Mouse (Mus musculus): Measurements from ENCODE around the gene Arid3b.

Gene Arid3b

GRCm38 (mm10) chr9:57775736-57776135 lies 60.9 kb downstream of the Arid3b start:
- DNase-seq (ENCODE audit: extremely low spot score), result no peak

- no peak for DNase-seq (ENCODE audit: extremely low spot score)
These were observed 61.6 kb downstream of the Arid3b start for GRCm38 (mm10) chr9:57775026-57775425.

- DNase-seq (ENCODE audit: extremely low spot score), result no peak
These were observed 62.4 kb downstream of the Arid3b start for GRCm38 (mm10) chr9:57774168-57774567.

GRCm38 (mm10) chr9:57773754-57774153 lies 62.8 kb downstream of the Arid3b start:
- peak; percentile 41 for DNase-seq (ENCODE audit: extremely low spot score)

GRCm38 (mm10) chr9:57770836-57771235 lies 65.8 kb downstream of the Arid3b start:
- DNase-seq (ENCODE audit: extremely low spot score), result no peak

GRCm38 (mm10) chr9:57770214-57770613 lies 66.4 kb downstream of the Arid3b start:
- no peak for DNase-seq (ENCODE audit: extremely low spot score)

- DNase-seq (ENCODE audit: extremely low spot score), result no peak
These were observed 67.0 kb downstream of the Arid3b start for GRCm38 (mm10) chr9:57769539-57770069.

- no peak for DNase-seq (ENCODE audit: extremely low spot score)
These were observed 69.4 kb downstream of the Arid3b start for GRCm38 (mm10) chr9:57767231-57767630.

GRCm38 (mm10) chr9:57766431-57766830 lies 70.2 kb downstream of the Arid3b start:
- DNase-seq (ENCODE audit: extremely low spot score), result no peak

GRCm38 (mm10) chr9:57765364-57766351 lies 70.9 kb downstream of the Arid3b start, which contains the start of gene Clk3:
TSS of gene Clk3 (minus strand) at chr9:57765860.
- DNase-seq (ENCODE audit: extremely low spot score), result peak; percentile 71

- peak; percentile 98 for DNase-seq (ENCODE audit: extremely low spot score)
These were observed 71.6 kb downstream of the Arid3b start for GRCm38 (mm10) chr9:57764974-57765363.

GRCm38 (mm10) chr9:57764147-57764973 lies 72.2 kb downstream of the Arid3b start:
- no peak for DNase-seq (ENCODE audit: extremely low spot score)

- DNase-seq (ENCODE audit: extremely low spot score), result no peak
These were observed 74.0 kb downstream of the Arid3b start for GRCm38 (mm10) chr9:57762563-57762991.

GRCm38 (mm10) chr9:57761563-57762551 lies 74.7 kb downstream of the Arid3b start:
- DNase-seq (ENCODE audit: extremely low spot score), result no peak

GRCm38 (mm10) chr9:57760416-57761146 lies 76.0 kb downstream of the Arid3b start:
- no peak for DNase-seq (ENCODE audit: extremely low spot score)

GRCm38 (mm10) chr9:57759289-57759688 lies 77.3 kb downstream of the Arid3b start:
- peak; percentile 55 for DNase-seq (ENCODE audit: extremely low spot score)

- no peak for DNase-seq (ENCODE audit: extremely low spot score)
These were observed 78.1 kb downstream of the Arid3b start for GRCm38 (mm10) chr9:57758528-57758927.

- no peak for DNase-seq (ENCODE audit: extremely low spot score)
These were observed 79.0 kb downstream of the Arid3b start for GRCm38 (mm10) chr9:57757578-57757977.

- no peak for DNase-seq (ENCODE audit: extremely low spot score)
These were observed 85.7 kb downstream of the Arid3b start for GRCm38 (mm10) chr9:57750901-57751300.

GRCm38 (mm10) chr9:57748831-57749230 lies 87.8 kb downstream of the Arid3b start:
- DNase-seq (ENCODE audit: extremely low spot score), result no peak
